21 mouse cellular contexts compared by ENCODE assay signal in the genomic region with DNA sequence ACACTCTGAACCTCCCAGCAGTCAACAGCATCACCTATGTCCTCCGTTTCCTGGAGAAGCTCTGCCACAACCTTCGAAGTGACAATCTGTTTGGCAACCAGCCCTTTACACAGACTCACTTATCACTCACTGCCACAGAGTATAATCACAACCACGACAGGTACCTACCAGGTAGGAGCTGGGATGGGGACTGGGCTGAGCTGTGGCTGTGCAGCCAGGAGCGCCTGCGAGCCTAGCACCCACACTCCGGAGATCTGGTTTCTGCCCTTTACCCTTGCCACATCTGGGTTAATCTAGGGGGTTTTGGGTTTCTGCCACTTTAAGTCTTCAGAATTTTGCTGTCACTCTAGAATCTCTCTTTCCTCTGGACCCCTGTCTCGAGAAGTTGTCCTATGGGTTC. TPM values are rescaled to one million over a fixed set of nuclear protein-coding genes. Genes with fewer than 3 reads are reported as not detected.
A peak's percentile ranks its signal among the peaks of the same experiment; 100 is the strongest.
DNase-seq lines count a peak whose midpoint lies in the region; ATAC-seq and TF ChIP-seq lines count a peak whose summit lies in the region.
"Had no signal": no experiment of that assay in that cellular context is flagged by ENCODE, and none has a peak within 500 bp of the region (broad histone marks: within the 10 kb centered on the region; RNA-seq: fewer than 3 reads in every experiment).

No protein-coding gene starts in this region.

- H3K27ac ChIP-seq in kidney, embryonic 15.5 days, result 0 out of 2 replicates have a peak overlapping the region, but pooled peaks have one; percentile 51
- no peak overlapping the region for H3K27ac ChIP-seq in kidney, embryonic 14.5 days (ENCODE audit: low read depth, low read length)
- H3K27ac ChIP-seq in embryonic facial prominence, embryonic 14.5 days (replicated peaks; ENCODE audit: low read depth, low read length), result peak overlapping the region; percentile 28; the same call in 1 of the 2 replicates
- H3K27ac ChIP-seq in hindbrain, embryonic 13.5 days, result no peak overlapping the region
- H3K27ac ChIP-seq: forebrain, embryonic 12.5 days; hindbrain, embryonic 10.5 days; midbrain, embryonic 15.5 days had no signal

- no peaks in the 10 kb centered on the region for H3K79me2 ChIP-seq in myocyte (ENCODE audit: control insufficient read depth, insufficient read depth)

- H3K36me3 ChIP-seq in kidney, embryonic 15.5 days, result peaks cover 76% of the 10 kb centered on the region
- H3K36me3 ChIP-seq in kidney, embryonic 14.5 days (ENCODE audit: control insufficient read depth, insufficient read depth, low read length), result peaks cover 45% of the 10 kb centered on the region
- H3K36me3 ChIP-seq in embryonic facial prominence, embryonic 14.5 days (ENCODE audit: control insufficient read depth, insufficient read depth, low read length), result peaks cover 61% of the 10 kb centered on the region
- H3K36me3 ChIP-seq in myocyte (ENCODE audit: control insufficient read depth, insufficient read depth), result peaks cover 14% of the 10 kb centered on the region
- H3K36me3 ChIP-seq in hindbrain, embryonic 13.5 days, result peaks cover 62% of the 10 kb centered on the region

- no peak overlapping the region for H3K9ac ChIP-seq in kidney, embryonic 15.5 days
- H3K9ac ChIP-seq in kidney, embryonic 14.5 days (ENCODE audit: low read depth, low read length), result no peak overlapping the region
- no peak overlapping the region for H3K9ac ChIP-seq in embryonic facial prominence, embryonic 14.5 days (ENCODE audit: low read depth, low read length)
- H3K9ac ChIP-seq in hindbrain, embryonic 13.5 days, result no peak overlapping the region
- H3K9ac ChIP-seq: forebrain, embryonic 12.5 days; lung, embryonic 14.5 days; midbrain, embryonic 15.5 days had no signal

- no peaks in the 10 kb centered on the region for H3K4me1 ChIP-seq in kidney, embryonic 15.5 days
- no peaks in the 10 kb centered on the region for H3K4me1 ChIP-seq in kidney, embryonic 14.5 days (ENCODE audit: control insufficient read depth, insufficient read depth, low read length)
- H3K4me1 ChIP-seq in embryonic facial prominence, embryonic 14.5 days (ENCODE audit: control insufficient read depth, insufficient read depth, low read length), result no peaks in the 10 kb centered on the region
- H3K4me1 ChIP-seq in hindbrain, embryonic 13.5 days (replicated peaks), result no peaks in the 10 kb centered on the region
- H3K4me1 ChIP-seq: forebrain, embryonic 12.5 days; hindbrain, embryonic 10.5 days; midbrain, embryonic 15.5 days had no signal

- no peaks in the 10 kb centered on the region for H3K27me3 ChIP-seq in kidney, embryonic 15.5 days
- no peaks in the 10 kb centered on the region for H3K27me3 ChIP-seq in kidney, embryonic 14.5 days (ENCODE audit: control insufficient read depth, insufficient read depth, low read length)
- H3K27me3 ChIP-seq in embryonic facial prominence, embryonic 14.5 days (replicated peaks; ENCODE audit: control insufficient read depth, insufficient read depth, low read length), result no peaks in the 10 kb centered on the region
- no peaks in the 10 kb centered on the region for H3K27me3 ChIP-seq in myocyte (ENCODE audit: control insufficient read depth, insufficient read depth, insufficient read length)
- H3K27me3 ChIP-seq in hindbrain, embryonic 13.5 days, result no peaks in the 10 kb centered on the region
- H3K27me3 ChIP-seq: forebrain, embryonic 12.5 days; midbrain, embryonic 15.5 days had no signal

- ATAC-seq in kidney, embryonic 15.5 days (replicated peaks; ENCODE audit: low FRiP score), result no peak
- ATAC-seq in kidney, embryonic 14.5 days (ENCODE audit: low FRiP score, low TSS enrichment), result no peak
- ATAC-seq in embryonic facial prominence, embryonic 14.5 days (ENCODE audit: low read depth), result no peak
- no peak for ATAC-seq in hindbrain, embryonic 13.5 days (ENCODE audit: low FRiP score)
- ATAC-seq: midbrain, embryonic 15.5 days had no signal

- no peak overlapping the region for H3K4me2 ChIP-seq in kidney, embryonic 15.5 days
- H3K4me2 ChIP-seq in kidney, embryonic 14.5 days (replicated peaks; ENCODE audit: low read depth, low read length), result no peak overlapping the region
- no peak overlapping the region for H3K4me2 ChIP-seq in embryonic facial prominence, embryonic 14.5 days (ENCODE audit: low read depth, low read length)
- peak overlapping the region; percentile 63 for H3K4me2 ChIP-seq in myocyte (ENCODE audit: low read depth)
- no peak overlapping the region for H3K4me2 ChIP-seq in hindbrain, embryonic 13.5 days
- H3K4me2 ChIP-seq: forebrain, embryonic 12.5 days; liver, embryonic 11.5 days; lung, embryonic 14.5 days; midbrain, embryonic 15.5 days had no signal

- no peaks in the 10 kb centered on the region for H3K9me3 ChIP-seq in kidney, embryonic 15.5 days (replicated peaks)
- no peaks in the 10 kb centered on the region for H3K9me3 ChIP-seq in kidney, embryonic 14.5 days (ENCODE audit: control insufficient read depth, low read length)
- H3K9me3 ChIP-seq in embryonic facial prominence, embryonic 14.5 days (ENCODE audit: control insufficient read depth, low read length), result no peaks in the 10 kb centered on the region
- no peaks in the 10 kb centered on the region for H3K9me3 ChIP-seq in hindbrain, embryonic 13.5 days
- H3K9me3 ChIP-seq: forebrain, embryonic 12.5 days; hindbrain, embryonic 10.5 days; midbrain, embryonic 15.5 days had no signal

- H3K4me3 ChIP-seq in kidney, embryonic 15.5 days (replicated peaks), result no peak overlapping the region
- no peak overlapping the region for H3K4me3 ChIP-seq in kidney, embryonic 14.5 days (ENCODE audit: low read length)
- no peak overlapping the region for H3K4me3 ChIP-seq in embryonic facial prominence, embryonic 14.5 days (ENCODE audit: low read depth, low read length)
- H3K4me3 ChIP-seq in myocyte, result peak overlapping the region; percentile 4
- H3K4me3 ChIP-seq in hindbrain, embryonic 13.5 days, result no peak overlapping the region
- H3K4me3 ChIP-seq: forebrain, embryonic 12.5 days; hindbrain, embryonic 10.5 days; midbrain, embryonic 15.5 days had no signal

- no peak overlapping the region for H3ac ChIP-seq in myocyte (ENCODE audit: control insufficient read depth, insufficient read length)

- 88% methylated on average over 7 of the region's 7 CpGs for WGBS in kidney, embryonic 15.5 days
- 87% methylated on average over 7 of the region's 7 CpGs for WGBS in kidney, embryonic 14.5 days
- 90% methylated on average over 7 of the region's 7 CpGs for WGBS in embryonic facial prominence, embryonic 14.5 days
- WGBS in hindbrain, embryonic 13.5 days, result 95% methylated on average over 7 of the region's 7 CpGs

- TF ChIP-seq POLR2A in myocyte (IDR thresholded peaks at IDR 0.05; ENCODE audit: insufficient read length, low read depth), result no peak

- DNase-seq in 3T3-L1 (ENCODE audit: low read depth, low spot score), result peak; percentile 7
- no peak for DNase-seq in embryonic facial prominence, embryonic 14.5 days (ENCODE audit: low spot score)
- DNase-seq in adrenal gland, postnatal 36 days, result no peak
- no peak for DNase-seq in urinary bladder, adult 2 months (ENCODE audit: low spot score)
- DNase-seq: adrenal gland, adult 8-10 months; cerebellum, postnatal 14 days; gastrocnemius, postnatal 25 days; kidney, postnatal 4 days; right cerebral cortex, postnatal 25 days; thymus, postnatal 14 days had no signal

TF ChIP-seq in myocyte, 11 proteins besides CTCF, POLR2A, EP300 and RAD21:
- TF ChIP-seq TCF12 (IDR thresholded peaks at IDR 0.05; ENCODE audit: insufficient read depth, poor library complexity, severe bottlenecking) (no peak), POLR2AphosphoS2 (IDR thresholded peaks at IDR 0.05; ENCODE audit: insufficient read length, low read depth) (no peak), USF1 (IDR thresholded peaks at IDR 0.05; ENCODE audit: low read depth) (no peak), MAX (IDR thresholded peaks at IDR 0.05; ENCODE audit: low read depth) (no peak), TCF3 (IDR thresholded peaks at IDR 0.05; ENCODE audit: insufficient read length, low read depth) (no peak), E2F4 (IDR thresholded peaks at IDR 0.05; ENCODE audit: insufficient read depth) (no peak), REST (IDR thresholded peaks at IDR 0.05; ENCODE audit: insufficient read depth, insufficient read length) (no peak), MYOD1 (IDR thresholded peaks at IDR 0.05; ENCODE audit: control insufficient read depth in 1 of 3, insufficient read length in 2 of 3, low read depth in 2 of 3) (no peak), SRF (IDR thresholded peaks at IDR 0.05; ENCODE audit: control insufficient read depth, insufficient read length, low read depth) (no peak), CEBPB (IDR thresholded peaks at IDR 0.05; ENCODE audit: insufficient read depth, poor library complexity, severe bottlenecking) (no peak), MYOG (IDR thresholded peaks at IDR 0.05; ENCODE audit: control insufficient read depth in 1 of 3, insufficient read depth in 1 of 3, insufficient read length in 2 of 3, low read depth in 2 of 3) (no peak)

RNA-seq across cellular contexts. Expression of a gene that starts 15.1 kb away (rescaled TPM):
- not detected in 2 replicates for polyA plus RNA-seq in kidney, embryonic 15.5 days (2015; fragmentation: Nextera tagmentation; extraction: Ambion mirVana)
- not detected in 2 replicates for polyA plus RNA-seq in kidney, embryonic 14.5 days (2014; fragmentation: Nextera tagmentation; extraction: Ambion mirVana)
- not detected in 2 replicates for polyA plus RNA-seq in embryonic facial prominence, embryonic 14.5 days (2014; fragmentation: Nextera tagmentation; extraction: Ambion mirVana)
- polyA plus RNA-seq in myocyte (2012; fragmentation: generic; extraction: Trizol), result not detected
- not detected in 2 replicates for polyA plus RNA-seq in hindbrain, embryonic 13.5 days (2015; fragmentation: Nextera tagmentation; extraction: Ambion mirVana)
- total RNA-seq in adrenal gland, postnatal 36 days (2021), result under 1 TPM; 0.16 to 0.17 TPM
- polyA plus RNA-seq in urinary bladder, adult 2 months (2012; rRNA removed), result 0.11 TPM in 1 of 2 replicates, not detected in the other
- total RNA-seq: gastrocnemius, postnatal 25 days; megakaryocyte progenitor cell, adult 5-6 weeks had no signal
- polyA plus RNA-seq: forebrain, embryonic 12.5 days; hindbrain, embryonic 10.5 days; limb, embryonic 11.5 days; liver, embryonic 11.5 days; midbrain, embryonic 15.5 days had no signal

RNA-seq across cellular contexts. Expression of a gene that starts 53.2 kb away (rescaled TPM):
- 83.1 and 84.0 TPM in 2 replicates for polyA plus RNA-seq in kidney, embryonic 15.5 days (2015; fragmentation: Nextera tagmentation; extraction: Ambion mirVana)
- 80.5 and 102 TPM in 2 replicates for polyA plus RNA-seq in kidney, embryonic 14.5 days (2014; fragmentation: Nextera tagmentation; extraction: Ambion mirVana)
- polyA plus RNA-seq in embryonic facial prominence, embryonic 14.5 days (2014; fragmentation: Nextera tagmentation; extraction: Ambion mirVana), result 77.3 and 84.1 TPM in 2 replicates
- polyA plus RNA-seq in myocyte (2012; fragmentation: generic; extraction: Trizol), result 38.8 TPM
- polyA plus RNA-seq in hindbrain, embryonic 13.5 days (2015; fragmentation: Nextera tagmentation; extraction: Ambion mirVana), result 80.6 and 84.0 TPM in 2 replicates
- 10 to 100 TPM; 37.8 to 42.6 TPM for total RNA-seq in adrenal gland, postnatal 36 days (2021)
- polyA plus RNA-seq in urinary bladder, adult 2 months (2012; rRNA removed), result 50.6 and 55.6 TPM in 2 replicates

Comparison
In these comparisons a context has a peak if more than half of its experiments do, and no peak if none do; other contexts are left out.
1. H3K27ac ChIP-seq: peak in kidney, embryonic 15.5 days (single experiment) and embryonic facial prominence, embryonic 14.5 days (single experiment); none in kidney, embryonic 14.5 days (single experiment) and hindbrain, embryonic 13.5 days (single experiment).